Mouse (Mus musculus): ENCODE results near the gene Zfp128. TPM values are rescaled to one million over a fixed set of nuclear protein-coding genes. Genes with fewer than 3 reads are reported as not detected.
"Not testable (repeated sequence)": the region's sequence is repeated elsewhere in the genome, so short reads cannot be mapped to it uniquely, and the experiment has no call there.

Zfp128 gene
- 3.7 and 3.8 TPM in 2 replicates for polyA plus RNA-seq (2015; fragmentation: Nextera tagmentation; extraction: Ambion mirVana)

DNA sequence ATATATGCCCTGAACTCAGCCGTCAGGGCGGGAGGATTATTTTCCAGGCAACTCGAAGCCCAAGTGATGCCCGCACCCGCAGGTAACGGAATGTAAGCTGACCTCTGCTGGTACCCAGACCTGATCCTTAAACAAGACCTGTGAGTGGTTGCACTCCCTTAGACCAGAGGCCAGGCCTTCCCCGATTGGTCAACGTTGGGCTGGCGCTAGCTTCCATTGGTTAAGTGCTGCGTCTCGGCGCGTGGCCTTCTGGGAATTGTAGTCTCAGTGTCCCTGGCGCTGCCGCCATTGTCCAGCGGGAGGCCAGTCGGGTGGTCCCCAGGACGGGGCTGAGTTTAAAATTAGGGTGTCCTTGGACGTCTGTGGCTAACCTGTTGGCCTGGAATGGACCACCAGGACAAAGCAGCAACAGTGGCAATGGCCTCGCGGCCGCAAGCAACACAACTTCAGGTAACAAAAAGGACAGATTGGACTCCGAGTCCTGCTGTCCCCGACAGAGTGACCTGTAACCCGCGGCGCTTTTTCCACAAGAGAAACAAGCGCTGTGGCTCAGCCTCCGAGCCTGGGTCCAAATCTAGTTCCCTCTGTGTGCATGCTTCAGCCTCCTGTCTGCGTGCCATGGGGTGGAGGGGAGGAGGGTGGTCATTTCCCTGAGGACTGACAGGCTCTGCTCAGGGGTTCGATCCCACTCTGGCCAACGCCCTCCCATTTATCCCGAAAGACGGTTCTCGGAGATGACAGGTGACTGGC is at the start of gene Zfp128:
Gene Zfp128 (plus strand): TSS at position 267 of the 750 bp plus-strand sequence.
- WGBS = 1% methylated on average over 35 of the region's 35 CpGs
- Histone ChIP-seq H3K9ac (peak within 1 kb of the TSS; percentile 56), H3K4me3 (replicated peaks) (peak within 1 kb of the TSS; percentile 63), H3K36me3 (peaks cover 20% of the 10 kb centered on the region), H3K4me1 (peaks cover 12% of the 10 kb centered on the region), H3K27ac (no peak within 1 kb of the TSS), H3K27me3 (no peaks in the 10 kb centered on the region), H3K9me3 (replicated peaks) (no peaks in the 10 kb centered on the region), H3K4me2 (peak within 1 kb of the TSS; percentile 78)
- ATAC-seq (replicated peaks; ENCODE audit: low FRiP score) = peak; percentile 100

DNA sequence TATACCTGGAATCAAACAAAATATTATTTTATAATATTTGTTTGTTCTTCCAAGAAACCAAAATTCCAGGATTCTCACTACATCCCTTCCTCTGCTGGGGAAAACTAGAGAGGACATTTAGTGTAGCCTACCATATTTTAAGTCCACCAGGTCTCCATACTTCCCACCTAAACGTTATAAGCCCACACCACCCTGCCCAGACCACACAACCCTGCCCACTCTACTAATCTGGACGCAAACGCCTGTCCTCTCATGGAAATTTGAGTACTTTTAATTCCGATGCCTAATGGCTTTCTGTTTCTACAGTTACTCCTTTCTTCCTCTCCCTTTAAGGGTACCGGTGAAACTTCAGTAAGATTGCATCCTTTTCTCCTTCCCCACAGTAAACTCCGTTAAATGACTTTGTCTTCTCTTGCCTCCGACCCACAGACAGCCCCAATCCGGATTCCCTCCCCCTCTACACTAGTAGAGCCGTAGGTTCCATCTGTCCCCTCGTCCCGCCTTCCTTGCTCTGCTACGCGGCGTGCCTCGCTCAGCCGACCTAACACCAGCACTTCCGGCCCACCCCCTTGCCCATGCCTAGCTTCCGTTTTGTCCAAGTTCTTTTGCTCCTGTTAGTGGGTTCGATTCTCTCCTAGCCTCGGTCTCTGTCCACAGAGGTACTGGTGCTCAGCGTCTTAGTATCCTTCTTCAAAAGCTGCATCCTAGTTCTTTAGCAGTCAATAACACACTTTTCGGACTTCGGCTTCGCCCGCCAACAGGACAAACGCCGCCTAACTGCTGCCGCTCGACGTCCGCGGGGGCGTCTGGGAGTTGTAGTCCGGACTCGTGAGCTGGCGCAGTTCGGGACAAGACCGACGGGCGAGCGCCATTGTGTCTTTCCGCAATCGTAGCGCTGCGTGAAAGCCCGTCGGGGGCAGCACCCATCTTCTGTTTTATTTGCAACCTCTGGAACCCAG is 46.5 kb upstream of the Zfp128 start, which contains the start of gene Zfp110:
Gene Zfp110 (plus strand): TSS at position 600 of the 959 bp plus-strand sequence.
- Histone ChIP-seq H3K4me1 (peaks cover 8% of the 10 kb centered on the region; the same call in 1 of the 2 replicates), H3K27me3 (no peaks in the 10 kb centered on the region), H3K36me3 (peaks cover 35% of the 10 kb centered on the region), H3K9ac (peak within 1 kb of the TSS; percentile 63), H3K4me2 (peak within 1 kb of the TSS; percentile 70), H3K4me3 (replicated peaks) (peak within 1 kb of the TSS; percentile 67), H3K27ac (peak within 1 kb of the TSS; percentile 86), H3K9me3 (replicated peaks) (peaks cover 30% of the 10 kb centered on the region)
- WGBS = 2% methylated on average over 47 of the region's 47 CpGs
- ATAC-seq (replicated peaks; ENCODE audit: low FRiP score) = peak; percentile 98

DNA sequence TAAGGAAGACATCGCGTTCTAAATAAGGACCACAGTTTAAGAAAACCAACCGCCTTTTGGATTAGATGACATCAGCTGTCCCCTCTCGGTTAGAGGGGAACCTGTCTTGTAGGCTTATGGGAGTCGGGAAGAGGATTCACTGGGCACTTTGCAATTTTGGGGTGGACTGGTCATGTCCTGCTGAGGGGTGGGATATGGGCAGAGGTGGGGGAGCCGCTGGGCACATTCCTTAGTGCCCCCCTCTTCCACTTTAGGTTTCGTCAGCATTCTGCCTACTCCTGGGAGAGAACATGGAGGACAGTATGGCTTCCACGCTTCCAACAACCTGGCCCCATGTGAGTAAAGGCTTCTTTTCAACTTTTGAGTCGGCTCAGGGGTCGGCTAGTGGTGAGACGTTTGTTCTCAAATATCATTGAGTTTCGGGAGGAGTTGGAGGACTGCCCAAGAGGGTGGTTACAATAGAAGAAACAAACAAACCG is 45.7 kb upstream of the Zfp128 start:
- WGBS = 36% methylated on average over 13 of the region's 13 CpGs
- Histone ChIP-seq H3K27me3 (no peaks in the 10 kb centered on the region), H3K4me1 (peaks cover 8% of the 10 kb centered on the region; the same call in 1 of the 2 replicates), H3K36me3 (peaks cover 42% of the 10 kb centered on the region), H3K9ac (peak overlapping the region; percentile 63), H3K4me3 (replicated peaks) (peak overlapping the region; percentile 67), H3K27ac (peak overlapping the region; percentile 86), H3K4me2 (peak overlapping the region; percentile 70), H3K9me3 (replicated peaks) (peaks cover 36% of the 10 kb centered on the region)
- ATAC-seq (replicated peaks; ENCODE audit: low FRiP score) = peak; percentile 65

DNA sequence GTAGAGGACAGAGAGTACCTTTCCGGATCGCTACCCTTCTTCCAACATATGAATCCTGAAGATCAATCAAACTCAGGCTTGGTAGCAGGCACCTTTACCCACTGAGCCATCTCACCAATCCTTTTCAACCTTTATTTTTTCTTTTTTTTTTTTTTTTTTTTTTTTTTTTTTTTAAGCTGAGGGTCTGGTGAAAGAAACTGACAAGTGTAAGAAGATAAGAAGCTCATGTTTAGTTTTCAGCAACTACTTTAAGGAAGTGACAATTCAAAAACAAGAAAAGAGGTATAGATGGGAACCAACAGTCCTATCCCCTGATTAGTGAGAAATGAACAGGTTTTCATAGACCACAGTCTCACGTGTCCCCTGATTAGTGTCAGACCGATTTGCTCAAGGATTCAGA is 45.2 kb upstream of the Zfp128 start:
- WGBS = 97% methylated on average over 4 of the region's 4 CpGs
- no peaks in the 10 kb centered on the region for H3K27me3 ChIP-seq

DNA sequence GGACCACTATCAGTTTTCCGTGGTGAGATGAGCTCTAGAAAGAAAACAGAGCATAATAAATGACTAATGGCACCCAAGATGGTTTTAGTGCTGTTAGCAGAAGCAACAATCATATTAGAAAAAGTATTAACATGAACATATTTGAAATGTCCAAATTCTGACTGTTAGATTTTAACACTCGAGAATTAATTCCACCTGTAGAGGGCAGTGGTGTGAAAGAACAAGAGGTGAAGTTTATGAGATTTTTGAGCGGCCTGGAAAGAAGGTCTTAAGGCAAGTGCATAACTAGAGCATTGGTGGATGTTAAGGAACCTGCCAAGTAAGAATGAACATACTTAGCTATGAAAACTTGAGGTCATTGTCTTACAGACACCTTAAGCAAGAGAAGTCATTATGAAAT is 6.7 kb upstream of the Zfp128 start:
- no peak overlapping the region for H3K27ac ChIP-seq
- WGBS = 25% methylated on average over 3 of the region's 3 CpGs
- no peaks in the 10 kb centered on the region for H3K9me3 ChIP-seq (replicated peaks)
- no peaks in the 10 kb centered on the region for H3K4me1 ChIP-seq
- H3K4me2 ChIP-seq = no peak overlapping the region
- H3K36me3 ChIP-seq = no peaks in the 10 kb centered on the region
- H3K9ac ChIP-seq = no peak overlapping the region
- H3K27me3 ChIP-seq = no peaks in the 10 kb centered on the region
- no peak overlapping the region for H3K4me3 ChIP-seq (replicated peaks)
- ATAC-seq (replicated peaks; ENCODE audit: low FRiP score) = no peak

More for the DNA sequence above, 45.2 kb upstream of the Zfp128 start:
- Histone ChIP-seq H3K36me3 (peaks cover 47% of the 10 kb centered on the region), H3K27ac (no peak overlapping the region), H3K4me3 (replicated peaks) (peak overlapping the region; percentile 67), H3K4me2 (peak overlapping the region; percentile 70), H3K9ac (no peak overlapping the region), H3K9me3 (replicated peaks) (peaks cover 40% of the 10 kb centered on the region), H3K4me1 (peaks cover 8% of the 10 kb centered on the region; the same call in 1 of the 2 replicates)
- ATAC-seq (replicated peaks; ENCODE audit: low FRiP score) = no peak

DNA sequence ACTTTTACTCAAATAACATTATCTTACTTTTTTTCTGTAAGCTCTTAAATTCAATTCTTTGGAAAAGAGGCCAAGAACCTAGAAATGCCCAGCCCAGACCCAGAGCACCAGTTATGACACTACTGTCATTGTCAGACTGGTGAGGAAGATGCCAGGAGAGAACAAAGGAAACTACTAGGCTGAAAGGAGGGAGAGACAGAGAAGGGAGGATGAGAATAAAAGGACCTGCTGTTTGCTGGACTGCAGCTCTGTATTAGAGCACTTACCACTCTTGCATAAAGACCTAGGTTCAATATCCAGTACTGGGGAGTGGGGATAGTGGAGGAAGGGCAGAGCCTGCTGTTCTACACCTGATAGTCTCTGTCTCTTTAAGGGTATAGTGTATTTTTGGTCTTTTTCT is 941 bp upstream of the Zfp128 start:
- H3K4me3 ChIP-seq (replicated peaks) = no peak overlapping the region
- H3K27me3 ChIP-seq = no peaks in the 10 kb centered on the region
- no peak for ATAC-seq (replicated peaks; ENCODE audit: low FRiP score)
- H3K36me3 ChIP-seq = peaks cover 9% of the 10 kb centered on the region
- no peak overlapping the region for H3K9ac ChIP-seq
- no peaks in the 10 kb centered on the region for H3K9me3 ChIP-seq (replicated peaks)
- H3K4me1 ChIP-seq = peaks cover 12% of the 10 kb centered on the region
- H3K27ac ChIP-seq = no peak overlapping the region
- no peak overlapping the region for H3K4me2 ChIP-seq

DNA sequence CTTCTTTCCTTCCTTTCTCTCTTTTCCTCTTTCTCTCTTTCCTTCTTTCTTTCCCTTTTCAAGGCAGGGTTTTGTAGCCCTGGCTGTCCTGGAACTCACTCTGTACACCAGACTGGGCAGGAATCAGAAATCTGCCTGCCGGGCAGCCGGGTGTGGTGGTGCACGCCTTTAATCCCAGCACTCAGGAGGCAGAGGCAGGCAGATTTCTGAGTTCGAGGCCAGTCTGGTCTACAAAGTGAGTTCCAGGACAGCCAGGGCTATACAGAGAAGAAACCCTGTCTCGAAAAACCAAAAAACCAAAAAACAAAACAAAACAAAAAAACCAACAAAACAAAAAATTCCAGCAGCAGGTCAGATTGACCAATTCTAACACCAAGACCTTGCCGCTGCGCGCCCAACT is 480 bp upstream of the Zfp128 start:
- WGBS = 45% methylated on average over 8 of the region's 8 CpGs
- H3K9me3 ChIP-seq (replicated peaks); H3K9ac ChIP-seq; H3K27ac ChIP-seq; H3K27me3 ChIP-seq: not testable (repeated sequence)
- peaks cover 12% of the 10 kb centered on the region for H3K4me1 ChIP-seq
- ATAC-seq (replicated peaks; ENCODE audit: low FRiP score) = peak; percentile 22
- H3K4me2 ChIP-seq = peak overlapping the region; percentile 78
- peaks cover 14% of the 10 kb centered on the region for H3K36me3 ChIP-seq
- H3K4me3 ChIP-seq (replicated peaks) = peak overlapping the region; percentile 63

DNA sequence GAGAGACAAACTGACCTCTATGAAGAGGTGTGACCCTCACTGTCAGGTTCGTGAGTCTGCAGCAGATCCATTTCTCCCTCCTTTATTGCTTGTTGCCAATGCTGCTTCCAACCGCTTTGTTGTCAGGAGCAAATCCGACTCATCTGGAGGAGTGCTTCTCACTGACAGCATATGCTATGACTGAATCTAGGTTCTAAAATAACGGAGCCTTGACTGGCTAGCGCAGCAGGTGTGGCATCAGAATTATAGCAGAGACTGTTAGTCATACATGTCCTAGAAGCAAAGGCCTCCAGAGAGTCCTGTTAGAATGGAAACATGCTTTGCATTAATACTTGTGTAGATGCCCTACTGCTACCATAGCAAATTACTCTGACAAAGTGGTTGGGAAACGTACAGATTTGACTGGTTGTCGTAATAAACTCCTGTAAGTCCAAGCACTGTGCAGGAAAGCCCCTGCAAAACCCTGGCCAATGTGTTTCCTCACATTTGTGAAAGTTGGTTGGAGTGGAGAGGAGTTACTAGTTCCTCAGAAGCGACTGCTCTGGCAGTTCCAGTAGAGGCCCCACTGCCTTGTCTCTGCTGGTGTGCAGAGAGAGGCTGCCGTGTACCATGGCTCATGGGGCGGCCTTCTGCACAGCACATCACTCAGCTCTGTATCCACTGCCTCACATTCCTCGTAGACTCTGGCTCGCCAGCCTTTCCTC is 5.7 kb downstream of the Zfp128 start:
- Histone ChIP-seq H3K9ac (no peak overlapping the region), H3K4me1 (peaks cover 8% of the 10 kb centered on the region), H3K9me3 (replicated peaks) (no peaks in the 10 kb centered on the region), H3K36me3 (peaks cover 69% of the 10 kb centered on the region), H3K4me2 (no peak overlapping the region), H3K27me3 (no peaks in the 10 kb centered on the region), H3K27ac (no peak overlapping the region), H3K4me3 (replicated peaks) (no peak overlapping the region)
- WGBS = 91% methylated on average over 12 of the region's 12 CpGs
- ATAC-seq (replicated peaks; ENCODE audit: low FRiP score) = no peak

DNA sequence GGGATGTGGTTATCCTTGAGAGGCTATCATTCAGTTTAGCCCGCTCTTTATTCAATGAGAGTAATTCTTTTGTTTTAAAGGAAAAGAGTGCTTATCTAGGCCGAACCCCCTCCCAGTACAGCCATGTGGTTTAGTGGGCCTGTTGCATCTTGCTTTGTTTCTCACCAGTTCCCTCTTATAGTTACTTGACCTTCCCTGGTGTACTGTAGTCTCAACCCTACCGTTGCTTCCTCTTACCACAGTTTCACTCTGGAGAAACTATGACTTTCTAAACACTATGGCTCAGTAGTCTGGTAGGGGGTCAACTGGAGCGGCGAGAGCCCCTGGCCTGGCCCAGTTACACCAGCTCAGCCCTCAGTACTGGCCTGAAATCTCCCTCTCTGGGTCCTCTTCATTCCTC is 6.6 kb downstream of the Zfp128 start:
- no peaks in the 10 kb centered on the region for H3K4me1 ChIP-seq
- H3K9ac ChIP-seq = no peak overlapping the region
- no peak overlapping the region for H3K4me3 ChIP-seq (replicated peaks)
- H3K4me2 ChIP-seq = no peak overlapping the region
- no peaks in the 10 kb centered on the region for H3K27me3 ChIP-seq
- no peaks in the 10 kb centered on the region for H3K9me3 ChIP-seq (replicated peaks)
- H3K36me3 ChIP-seq = peaks cover 75% of the 10 kb centered on the region
- WGBS = 90% methylated on average over 5 of the region's 5 CpGs
- H3K27ac ChIP-seq = no peak overlapping the region
- ATAC-seq (replicated peaks; ENCODE audit: low FRiP score) = no peak

DNA sequence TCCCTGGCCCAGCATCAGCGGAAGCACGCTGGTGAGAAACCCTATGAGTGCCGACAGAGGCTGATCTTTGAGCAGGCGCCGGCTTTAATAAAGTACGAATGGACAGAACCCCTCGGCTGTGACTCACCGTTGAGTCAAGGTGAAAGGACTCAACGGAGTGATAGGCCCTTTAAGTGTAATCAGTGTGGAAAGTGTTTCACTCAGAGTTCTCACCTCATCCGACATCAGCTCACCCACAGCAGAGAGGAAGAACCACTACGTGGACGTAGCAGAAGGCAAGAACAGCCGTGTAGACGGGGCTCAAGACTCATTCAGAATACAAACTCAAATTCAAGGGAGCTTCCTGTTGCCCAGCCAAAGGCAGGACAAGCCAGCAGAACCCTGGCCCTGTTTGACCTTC is 10.0 kb downstream of the Zfp128 start:
- no peaks in the 10 kb centered on the region for H3K9me3 ChIP-seq (replicated peaks)
- peaks cover 61% of the 10 kb centered on the region for H3K36me3 ChIP-seq
- ATAC-seq (replicated peaks; ENCODE audit: low FRiP score) = no peak

DNA sequence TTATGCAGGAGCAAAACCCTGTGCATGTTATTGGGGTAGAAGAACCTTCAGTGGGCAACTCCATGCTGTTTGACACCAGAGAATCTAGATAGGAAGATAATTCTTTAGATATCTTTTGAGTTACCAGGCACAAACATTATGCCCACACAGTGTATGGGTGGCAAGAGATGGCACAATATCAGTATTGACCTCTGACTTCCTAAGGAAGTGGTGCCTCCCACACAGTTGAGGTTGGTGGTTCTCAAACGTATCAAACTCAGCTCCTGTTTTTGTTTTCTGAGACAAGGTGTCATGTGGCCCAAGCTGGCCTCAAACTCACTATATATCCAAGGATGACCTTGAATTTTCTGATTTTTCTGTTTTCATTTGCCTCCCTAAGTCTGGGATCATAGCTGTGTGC is 10.4 kb downstream of the Zfp128 start:
- peaks cover 56% of the 10 kb centered on the region for H3K36me3 ChIP-seq
- H3K9ac ChIP-seq = no peak overlapping the region
- H3K27ac ChIP-seq = no peak overlapping the region
- H3K27me3 ChIP-seq = no peaks in the 10 kb centered on the region
- H3K4me1 ChIP-seq = no peaks in the 10 kb centered on the region
- H3K4me2 ChIP-seq = no peak overlapping the region
- no peaks in the 10 kb centered on the region for H3K9me3 ChIP-seq (replicated peaks)
- no peak for ATAC-seq (replicated peaks; ENCODE audit: low FRiP score)
- WGBS = 69% methylated on average over 1 of the region's 1 CpGs
- no peak overlapping the region for H3K4me3 ChIP-seq (replicated peaks)

More for the DNA sequence above, 10.0 kb downstream of the Zfp128 start:
- Histone ChIP-seq H3K4me2 (no peak overlapping the region), H3K9ac (no peak overlapping the region), H3K4me1 (no peaks in the 10 kb centered on the region), H3K27me3 (no peaks in the 10 kb centered on the region), H3K27ac (no peak overlapping the region), H3K4me3 (replicated peaks) (no peak overlapping the region)
- WGBS = 92% methylated on average over 14 of the region's 14 CpGs
